In the genomic region with DNA sequence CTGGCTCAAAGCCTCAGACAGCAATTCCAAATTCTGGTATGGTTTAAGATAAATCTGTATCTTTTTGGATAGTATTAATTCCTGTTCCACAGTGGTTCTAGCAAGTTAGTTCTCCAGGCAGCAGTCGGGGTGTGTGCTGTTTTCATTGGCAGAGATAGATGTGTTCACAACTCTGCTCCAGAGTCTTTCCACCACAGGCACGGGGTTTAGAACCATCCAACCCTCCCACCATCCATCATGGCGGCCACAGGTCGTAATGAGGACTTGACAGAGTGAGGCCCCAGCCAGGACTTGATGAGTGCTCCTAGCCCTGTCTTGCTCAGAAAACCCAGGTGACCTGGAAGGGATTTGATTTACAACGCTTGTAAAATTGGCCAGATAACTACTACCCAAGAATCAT, we compare ENCODE assay signal across 16 mouse cellular contexts.
"Had no signal": no experiment of that assay in that cellular context is flagged by ENCODE, and none has a peak within 500 bp of the region (broad histone marks: within the 10 kb centered on the region; RNA-seq: fewer than 3 reads in every experiment).

No protein-coding gene starts in this region.

- H3K9me3 ChIP-seq: neural tube, embryonic 13.5 days; neural tube, embryonic 15.5 days; stomach, embryonic 15.5 days had no signal

- H3K27ac ChIP-seq: neural tube, embryonic 13.5 days; neural tube, embryonic 15.5 days; stomach, embryonic 15.5 days; stomach, postnatal 0 days had no signal

- H3K4me3 ChIP-seq: neural tube, embryonic 13.5 days; neural tube, embryonic 15.5 days; stomach, embryonic 15.5 days had no signal

- H3K36me3 ChIP-seq: neural tube, embryonic 15.5 days; stomach, embryonic 15.5 days had no signal

- DNase-seq: retina, postnatal 1 day; right cerebral cortex, adult 18-20 months; right cerebral cortex, postnatal 14 days; right cerebral cortex, postnatal 25 days; right cerebral cortex, postnatal 4 days; spleen, adult 18-20 months; thymus, adult 18-20 months; thymus, adult 2 months; thymus, postnatal 14 days; thymus, postnatal 25 days; thymus, postnatal 36 days; thymus, postnatal 4 days had no signal

- H3K4me2 ChIP-seq: neural tube, embryonic 13.5 days; neural tube, embryonic 15.5 days; stomach, embryonic 15.5 days had no signal

- H3K27me3 ChIP-seq: neural tube, embryonic 13.5 days; neural tube, embryonic 15.5 days; stomach, embryonic 15.5 days had no signal

- H3K9ac ChIP-seq: neural tube, embryonic 13.5 days; neural tube, embryonic 15.5 days; stomach, embryonic 15.5 days had no signal

- H3K4me1 ChIP-seq: stomach, embryonic 15.5 days had no signal
